In the genomic region with DNA sequence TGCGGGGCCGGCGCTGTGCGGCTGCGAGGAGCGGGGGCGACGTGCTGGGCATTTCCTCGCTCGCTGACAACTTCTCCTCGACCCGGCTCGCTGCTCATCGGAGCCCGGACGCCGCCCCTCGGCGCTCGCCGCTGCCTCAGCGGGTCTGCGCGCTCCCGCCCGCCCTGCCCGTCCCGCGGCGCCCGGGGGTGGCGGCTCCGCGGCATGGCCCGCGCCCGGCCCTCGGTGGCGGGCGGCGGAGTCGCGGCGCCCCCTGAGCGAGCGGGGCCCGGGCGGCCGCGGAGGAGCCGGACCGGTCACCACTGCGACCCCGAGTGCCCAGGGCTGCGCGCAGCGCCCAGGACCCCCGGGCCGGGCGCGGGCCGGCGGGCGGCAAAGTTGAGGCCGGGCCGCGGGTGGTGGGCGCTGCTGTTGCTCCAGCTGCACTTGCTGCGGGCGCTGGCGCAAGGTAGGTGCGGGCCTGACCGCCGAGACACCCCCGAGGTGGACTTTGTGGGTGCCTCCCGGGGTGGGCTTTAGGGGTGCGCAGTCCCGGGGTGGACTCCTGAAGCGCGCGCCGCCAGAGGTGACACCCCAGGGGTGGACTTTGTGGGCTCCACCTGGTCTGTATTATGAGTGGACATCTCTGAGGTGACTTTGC, we compare ENCODE assay signal across 8 mouse cellular contexts. TPM values are rescaled to one million over a fixed set of nuclear protein-coding genes. Genes with fewer than 3 reads are reported as not detected.
DNase-seq lines count a peak whose midpoint lies in the region; ATAC-seq lines count a peak whose summit lies in the region.

No protein-coding gene starts in this region.

- no peaks in the 10 kb centered on the region for H3K36me3 ChIP-seq in neural tube, embryonic 11.5 days (ENCODE audit: control insufficient read depth, insufficient read depth, low read length)
- no peaks in the 10 kb centered on the region for H3K36me3 ChIP-seq in forebrain, embryonic 16.5 days (ENCODE audit: control insufficient read depth, insufficient read depth)
- no peaks in the 10 kb centered on the region for H3K36me3 ChIP-seq in liver, embryonic 12.5 days

- peaks cover 19% of the 10 kb centered on the region for H3K27me3 ChIP-seq in neural tube, embryonic 11.5 days (ENCODE audit: control insufficient read depth, insufficient read depth, low read length)
- H3K27me3 ChIP-seq in forebrain, embryonic 16.5 days (replicated peaks; ENCODE audit: control insufficient read depth, insufficient read depth, low read length) = peaks cover 27% of the 10 kb centered on the region
- H3K27me3 ChIP-seq in liver, embryonic 12.5 days (replicated peaks) = peaks cover 73% of the 10 kb centered on the region

- H3K9ac ChIP-seq in neural tube, embryonic 11.5 days (ENCODE audit: low read length) = peak overlapping the region; percentile 75
- H3K9ac ChIP-seq in forebrain, embryonic 16.5 days (replicated peaks; ENCODE audit: low read depth, low read length) = peak overlapping the region; percentile 71
- peak overlapping the region; percentile 56 for H3K9ac ChIP-seq in liver, embryonic 12.5 days

- ATAC-seq in neural tube, embryonic 11.5 days (ENCODE audit: insufficient read depth, low FRiP score, low TSS enrichment) = peak; percentile 43
- ATAC-seq in forebrain, embryonic 16.5 days = no peak
- ATAC-seq in liver, embryonic 12.5 days = peak; percentile 31

- H3K4me3 ChIP-seq in neural tube, embryonic 11.5 days (ENCODE audit: low read depth, low read length) = peak overlapping the region; percentile 78
- H3K4me3 ChIP-seq in forebrain, embryonic 16.5 days (replicated peaks; ENCODE audit: low read length) = peak overlapping the region; percentile 53
- H3K4me3 ChIP-seq in liver, embryonic 12.5 days = peak overlapping the region; percentile 53

- WGBS in neural tube, embryonic 11.5 days = under 1% methylated on average over 40 of the region's 82 CpGs
- under 1% methylated on average over 60 of the region's 82 CpGs for WGBS in forebrain, embryonic 16.5 days
- WGBS in liver, embryonic 12.5 days (ENCODE audit: insufficient replicate concordance) = 1% methylated on average over 63 of the region's 82 CpGs

- no peaks in the 10 kb centered on the region for H3K9me3 ChIP-seq in neural tube, embryonic 11.5 days (ENCODE audit: control insufficient read depth, low read length)
- H3K9me3 ChIP-seq in forebrain, embryonic 16.5 days (ENCODE audit: control insufficient read depth, low read length) = no peaks in the 10 kb centered on the region
- no peaks in the 10 kb centered on the region for H3K9me3 ChIP-seq in liver, embryonic 12.5 days (replicated peaks)

- peak; percentile 12 for DNase-seq in embryo, embryonic 10.5 days (ENCODE audit: low spot score)
- no peak for DNase-seq in embryo, embryonic 11 days
- no peak for DNase-seq in neural tube, embryonic 11.5 days (ENCODE audit: low spot score)
- no peak for DNase-seq in neural tube, embryonic 10.5 days (ENCODE audit: extremely low spot score, low spot score)
- peak; percentile 52 for DNase-seq in testis, postnatal 14 days (ENCODE audit: low spot score)
- DNase-seq in layer of hippocampus, adult 9-10 months (ENCODE audit: low spot score) = no peak

- H3K27ac ChIP-seq in neural tube, embryonic 11.5 days (ENCODE audit: low read depth, low read length) = peak overlapping the region; percentile 53; the same call in 1 of the 2 replicates
- no peak overlapping the region for H3K27ac ChIP-seq in forebrain, embryonic 16.5 days (ENCODE audit: low read length)
- H3K27ac ChIP-seq in liver, embryonic 12.5 days = no peak overlapping the region

- H3K4me2 ChIP-seq in neural tube, embryonic 11.5 days (ENCODE audit: low read depth) = peak overlapping the region; percentile 95
- peak overlapping the region; percentile 93 for H3K4me2 ChIP-seq in forebrain, embryonic 16.5 days (ENCODE audit: low read length)
- H3K4me2 ChIP-seq in liver, embryonic 12.5 days = peak overlapping the region; percentile 69

- H3K4me1 ChIP-seq in neural tube, embryonic 11.5 days (ENCODE audit: control insufficient read depth, insufficient read depth, low read length) = peaks cover 25% of the 10 kb centered on the region
- H3K4me1 ChIP-seq in forebrain, embryonic 16.5 days (replicated peaks; ENCODE audit: control insufficient read depth, insufficient read depth, low read length) = peaks cover 34% of the 10 kb centered on the region
- peaks cover 22% of the 10 kb centered on the region for H3K4me1 ChIP-seq in liver, embryonic 12.5 days

RNA-seq across cellular contexts. Expression of a gene that starts 0.5 kb away (rescaled TPM):
- 1.9 and 2.3 TPM in 2 replicates for polyA plus RNA-seq in neural tube, embryonic 11.5 days (2014; fragmentation: Nextera tagmentation; extraction: Ambion mirVana)
- 1.3 and 1.6 TPM in 2 replicates for polyA plus RNA-seq in forebrain, embryonic 16.5 days (2015; fragmentation: Nextera tagmentation; extraction: Ambion mirVana)
- polyA plus RNA-seq in liver, embryonic 12.5 days (2016; fragmentation: Nextera tagmentation; extraction: Ambion mirVana) = 0.41 and 0.80 TPM in 2 replicates

Comparison
In these comparisons a context has a peak if more than half of its experiments do, and no peak if none do; other contexts are left out.
1. DNase-seq: peak in embryo, embryonic 10.5 days (single experiment) and testis, postnatal 14 days (single experiment); none in embryo, embryonic 11 days (single experiment), neural tube, embryonic 11.5 days (single experiment), neural tube, embryonic 10.5 days (single experiment) and layer of hippocampus, adult 9-10 months (single experiment).
2. Peak in every context shown above with its lines, with median percentiles within 50 percentile points of each other: H3K4me2 ChIP-seq, H3K4me3 ChIP-seq and H3K9ac ChIP-seq.